Mouse (Mus musculus) cortical plate, adult 2 months (tissue): ENCODE measurements around the gene Nras.

ENCODE experiments used
- CTCF ChIP-seq: fragments of 200-500 bp; IDR thresholded peaks from 2 replicates; pipeline ENCODE4 v1.5.1; 2011; ENCODE audit warnings: mild to moderate bottlenecking, control low read depth, low read length; ENCODE audit not compliant: insufficient read depth; ENCODE audit errors: extremely low read depth
- POLR2A ChIP-seq: fragments of 200-500 bp; IDR thresholded peaks from 2 replicates; pipeline ENCODE4 v1.6.1; 2011; ENCODE audit warnings: mild to moderate bottlenecking, low read length, control low read depth; ENCODE audit not compliant: insufficient read depth; ENCODE audit errors: extremely low read depth

- TF ChIP-seq CTCF, result no peak
- no peak for TF ChIP-seq POLR2A
These were observed 40.7 kb upstream of the Nras start for GRCm38 (mm10) chr3:103017350-103017749.
